Mouse (Mus musculus) liver, adult 2 months (tissue): ENCODE measurements at regions not wholly inside any gene's neighbourhood (a gene's known extent, or its start where the extent isn't known, plus 50 kb on each side); places are given as distances from the start of the nearest gene placed in this dataset.

Experiments used
- CTCF ChIP-seq: fragments of 200-500 bp; IDR thresholded peaks from 2 replicates; pipeline ENCODE4 v1.5.1; 2011; ENCODE audit warnings: low read depth, low read length, control low read depth
- POLR2A ChIP-seq: fragments of 200-500 bp; IDR thresholded peaks from 2 replicates; pipeline ENCODE4 v1.6.1; 2011; ENCODE audit warnings: low read length, control low read depth; ENCODE audit not compliant: insufficient read depth; ENCODE audit errors: extremely low read depth

DNA sequence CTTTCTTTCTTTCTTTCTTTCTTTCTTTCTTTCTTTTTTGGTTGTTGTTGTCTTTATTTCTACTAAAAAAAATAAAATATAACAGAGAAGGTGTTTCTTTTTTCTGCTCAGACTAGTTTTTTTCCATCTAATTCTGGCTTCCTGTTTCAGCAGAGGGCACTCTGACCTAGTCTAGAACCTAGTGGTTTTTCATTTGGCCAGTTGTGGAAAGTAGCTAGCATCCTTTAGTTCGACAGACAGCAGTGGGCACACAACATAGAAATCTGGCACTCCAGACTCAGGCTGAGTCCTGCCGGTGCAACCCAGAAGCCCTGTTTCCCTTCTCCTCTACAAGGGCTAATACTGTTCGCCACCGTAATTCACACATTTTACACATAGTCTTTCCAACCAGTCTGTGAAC is 140.0 kb downstream of the Cemip2 start:
- no peak for TF ChIP-seq POLR2A
- no peak for TF ChIP-seq CTCF
